Mouse (Mus musculus) bone marrow, adult 2 months (tissue): ENCODE measurements around the gene Upf2.

ENCODE experiments used
- CTCF ChIP-seq: fragments of 200-500 bp; IDR thresholded peaks from 2 replicates; pipeline ENCODE4 v1.5.1; 2011; ENCODE audit warnings: low read length, control low read depth; ENCODE audit not compliant: control insufficient read depth, insufficient read depth
- POLR2A ChIP-seq: fragments of 200-500 bp; IDR thresholded peaks from 2 replicates; pipeline ENCODE4 v1.6.1; 2011; ENCODE audit warnings: low read depth, mild to moderate bottlenecking, control low read depth, low read length, borderline replicate concordance; ENCODE audit not compliant: control insufficient read depth

DNA sequence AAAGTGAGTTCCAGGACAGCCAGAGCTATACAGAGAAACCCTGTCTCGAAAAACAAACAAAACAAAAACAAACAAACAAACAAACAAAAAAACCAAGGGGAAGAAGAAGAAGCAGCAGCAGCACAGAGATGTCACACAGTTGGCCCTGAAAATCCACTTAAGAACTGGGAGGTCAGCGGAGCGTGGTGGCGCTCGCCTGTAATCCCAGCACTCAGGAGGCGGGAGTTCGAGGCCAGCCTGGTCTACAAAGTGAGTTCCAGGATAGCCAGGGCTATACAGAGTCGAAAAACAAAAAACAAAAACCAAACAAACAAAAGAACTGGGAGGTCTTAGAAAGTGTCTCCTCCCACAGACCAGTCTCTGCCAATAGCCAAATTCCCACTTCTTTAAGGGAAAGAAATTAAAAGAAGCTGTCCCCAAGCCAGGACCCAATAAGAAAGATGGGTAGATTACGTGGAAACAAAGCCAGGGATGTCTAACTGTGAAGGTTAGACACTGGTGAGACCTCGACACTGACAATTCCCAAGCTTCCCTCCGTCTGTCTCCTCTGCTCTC lies 9.3 kb upstream of the Upf2 start:
- no peak for TF ChIP-seq CTCF
- TF ChIP-seq POLR2A, result no peak
